Mouse (Mus musculus): Measurements from ENCODE around the gene Fam104a. TPM values are rescaled to one million over a fixed set of nuclear protein-coding genes. Genes with fewer than 3 reads are reported as not detected.

The Fam104a gene
- total RNA-seq, 2 experiments from 2014 or later, result 16.0 to 16.7 TPM

DNA sequence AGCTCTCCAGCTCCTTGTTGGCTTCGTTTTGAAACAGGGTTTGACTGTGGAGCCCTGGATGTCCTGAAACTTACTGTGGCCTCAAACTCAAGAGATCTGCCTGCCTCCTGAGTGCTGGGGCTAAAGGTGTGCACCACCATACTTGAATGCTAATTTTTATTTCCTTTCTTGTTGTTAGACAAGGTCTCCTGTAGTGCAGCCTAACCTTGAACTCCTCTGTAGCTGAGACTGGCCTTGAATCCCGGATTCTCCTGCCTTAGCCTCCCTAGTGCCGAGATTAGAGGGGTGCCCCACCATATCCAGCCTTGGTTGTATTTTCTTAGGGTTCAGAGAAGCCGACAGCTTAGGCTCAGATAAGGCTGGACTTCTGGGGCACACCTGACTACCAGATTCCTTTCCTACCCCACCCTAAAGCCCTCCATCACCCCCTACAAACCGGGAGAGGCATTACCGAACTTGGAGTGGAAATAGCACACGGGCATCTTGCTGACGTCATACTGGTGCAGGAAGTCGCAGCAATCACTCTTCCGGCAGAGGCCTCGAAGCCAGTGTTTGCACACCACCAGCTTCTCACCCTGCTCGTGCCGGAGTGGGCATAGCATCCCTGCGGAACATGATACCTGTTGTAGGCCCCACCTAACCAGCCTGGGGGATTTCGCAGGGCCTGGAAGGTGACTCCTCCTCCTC lies 22.2 kb upstream of the Fam104a start:
- no peak for DNase-seq

DNA sequence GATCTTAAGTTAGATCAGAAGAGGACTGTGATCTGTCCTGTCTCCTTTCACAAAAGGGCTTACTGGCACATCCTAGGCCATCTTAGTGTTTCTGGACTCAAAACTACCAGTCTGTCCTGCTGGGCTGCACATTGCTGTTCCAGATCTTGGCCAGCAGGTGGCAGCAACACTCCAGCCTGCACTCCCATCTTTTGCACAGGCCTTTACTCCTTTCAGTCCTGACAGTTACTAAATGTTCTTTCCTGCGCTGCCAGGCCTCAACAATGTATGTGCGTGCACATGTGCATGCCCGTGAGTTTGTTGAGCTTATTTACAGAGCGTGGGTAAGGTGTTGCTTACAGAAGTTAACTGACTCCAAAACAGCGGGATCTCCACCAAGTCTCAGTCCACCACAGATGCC lies 19.8 kb upstream of the Fam104a start:
- DNase-seq, result peak; percentile 81 to 84

DNA sequence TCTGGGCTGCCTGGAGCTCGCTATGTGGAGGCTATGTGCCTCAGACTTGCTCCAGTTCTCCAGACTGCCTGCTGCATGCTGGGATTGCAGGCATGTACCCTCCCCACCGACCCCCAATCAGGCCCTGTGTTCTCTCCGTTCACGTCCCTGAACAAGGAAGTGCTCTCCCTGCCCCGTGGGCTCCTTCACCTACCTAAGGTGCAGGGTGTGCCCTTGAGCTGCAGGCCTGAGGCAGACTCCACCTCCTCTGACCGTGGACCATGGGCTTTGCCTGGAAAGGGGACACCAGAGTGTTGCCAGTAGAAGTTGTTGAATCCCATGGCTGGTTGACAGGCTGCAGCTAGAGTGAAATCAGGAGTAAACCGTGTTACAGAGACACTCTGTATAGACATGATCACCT lies 15.7 kb upstream of the Fam104a start:
- DNase-seq, result no peak

DNA sequence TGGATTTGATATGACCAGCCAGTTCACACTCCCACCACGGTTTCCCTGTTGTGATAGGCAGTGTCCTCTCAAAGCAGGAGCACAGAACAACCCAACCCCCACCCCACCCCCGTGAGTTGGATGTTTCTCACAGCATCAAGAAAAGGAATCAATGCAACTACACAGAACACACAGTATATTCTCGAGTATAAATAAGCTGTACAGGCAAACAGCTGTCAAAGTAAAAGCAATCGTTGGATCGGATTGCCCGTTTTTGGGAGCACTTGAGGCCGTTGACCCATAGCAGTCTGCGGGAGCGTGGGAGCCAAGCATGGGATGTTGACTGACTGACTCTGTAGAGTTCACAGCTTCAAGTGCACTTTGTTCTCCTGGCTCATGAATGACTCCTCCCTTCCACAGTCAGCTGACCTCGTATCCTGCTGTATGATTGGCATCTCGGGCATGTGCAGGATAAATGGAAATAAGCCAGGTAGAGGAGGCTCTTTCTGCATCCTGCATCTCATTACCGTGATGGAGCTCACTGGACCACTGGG lies 14.1 kb upstream of the Fam104a start:
- DNase-seq, result peak in 1 of 2 experiments; percentile 62

DNA sequence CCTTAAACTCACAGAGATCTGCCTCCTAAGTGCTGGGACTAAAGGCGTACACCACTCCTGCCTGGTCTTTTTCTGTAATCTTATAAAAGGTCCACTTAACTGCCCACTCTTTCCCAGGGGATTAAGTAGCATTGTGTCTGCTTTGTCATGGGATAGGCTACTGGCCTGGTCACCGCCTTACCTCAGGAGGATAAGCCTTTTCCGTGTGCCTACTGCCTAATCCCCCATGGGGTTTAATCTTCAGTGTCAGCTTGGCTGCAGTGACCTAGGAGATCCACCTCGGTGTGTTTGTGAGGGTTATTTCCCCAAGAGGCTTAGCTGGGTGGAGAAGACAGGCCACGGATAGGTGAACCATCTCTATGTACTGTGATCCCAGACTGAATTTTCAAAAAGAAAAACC lies 13.6 kb upstream of the Fam104a start:
- DNase-seq, result no peak

DNA sequence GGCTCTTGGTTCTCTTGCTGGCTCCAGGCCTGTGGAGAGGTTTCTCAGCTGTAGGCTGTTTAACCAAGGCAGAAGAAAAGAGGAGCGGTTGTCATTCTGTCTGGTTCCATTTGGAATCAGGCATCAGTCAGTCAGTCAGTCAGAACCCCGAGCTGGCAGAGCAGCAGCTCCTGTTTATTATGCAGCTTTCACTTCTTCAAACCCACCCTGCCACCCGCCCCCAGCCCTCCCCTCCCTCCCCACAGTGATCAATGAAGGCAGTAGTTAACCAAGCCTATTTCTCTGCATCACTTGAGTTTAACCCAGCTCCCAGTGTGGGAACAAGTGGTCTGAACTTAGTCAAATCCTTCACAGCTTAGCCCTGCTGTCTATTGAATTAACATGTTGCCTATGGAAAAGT lies 7.9 kb upstream of the Fam104a start:
- DNase-seq, result no peak

DNA sequence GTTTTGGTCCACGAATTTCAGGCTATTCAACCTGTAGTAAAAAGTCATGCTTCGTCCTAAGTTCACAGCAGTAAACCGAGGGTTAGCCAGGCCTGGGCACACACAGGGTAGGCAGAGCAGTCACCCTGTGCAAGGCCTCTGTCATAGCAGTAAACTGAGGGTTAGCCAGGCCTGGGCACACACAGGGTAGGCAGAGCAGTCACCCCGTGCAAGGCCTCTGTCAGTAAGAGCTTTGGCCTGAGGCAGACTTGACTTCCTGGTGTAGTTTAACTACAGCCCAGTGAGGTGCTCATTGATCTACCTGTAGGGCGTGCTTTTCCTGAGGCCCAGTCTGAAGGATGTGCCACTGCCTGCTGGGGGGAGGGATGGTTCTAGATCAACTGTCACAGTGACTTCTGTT lies 7.4 kb upstream of the Fam104a start:
- no peak for DNase-seq

DNA sequence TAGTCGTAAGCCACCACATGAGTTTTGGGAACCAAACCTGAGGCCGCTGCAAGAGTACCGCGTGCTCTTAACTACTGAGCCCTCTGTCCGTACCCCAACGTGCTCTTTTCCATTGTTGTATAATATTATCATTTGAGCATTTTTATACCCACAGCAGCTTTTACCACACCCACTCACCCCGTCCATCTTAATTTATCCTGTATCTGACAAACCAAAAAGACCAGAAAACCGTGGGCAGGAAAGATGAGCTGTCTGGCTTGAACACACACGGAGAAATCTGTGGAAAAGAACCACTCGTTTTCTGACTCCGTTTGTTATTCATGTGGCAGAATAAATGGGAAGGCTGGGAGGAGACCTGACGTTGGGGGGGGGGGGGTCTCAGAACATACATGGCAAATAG lies 6.6 kb upstream of the Fam104a start:
- no peak for DNase-seq

DNA sequence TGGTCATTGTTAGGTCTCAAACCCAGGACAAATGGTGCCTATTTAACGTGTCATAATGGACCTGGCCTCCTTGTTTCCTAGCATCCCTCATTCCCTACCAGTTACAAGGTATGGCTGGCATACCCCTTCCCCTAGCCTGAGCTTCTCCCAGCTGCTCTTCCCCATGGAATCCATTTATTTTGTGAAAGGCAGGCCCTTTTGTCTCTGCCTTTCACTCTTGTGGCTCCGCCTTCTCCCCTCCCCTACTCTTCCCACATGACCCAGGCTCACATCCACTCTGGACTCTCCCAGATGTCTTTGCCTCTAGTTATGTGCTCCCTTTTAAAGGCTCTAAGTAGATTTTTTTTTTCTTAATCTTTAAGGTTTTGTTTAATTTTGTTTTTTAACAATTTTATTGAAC lies 3.1 kb upstream of the Fam104a start:
- DNase-seq, result no peak

DNA sequence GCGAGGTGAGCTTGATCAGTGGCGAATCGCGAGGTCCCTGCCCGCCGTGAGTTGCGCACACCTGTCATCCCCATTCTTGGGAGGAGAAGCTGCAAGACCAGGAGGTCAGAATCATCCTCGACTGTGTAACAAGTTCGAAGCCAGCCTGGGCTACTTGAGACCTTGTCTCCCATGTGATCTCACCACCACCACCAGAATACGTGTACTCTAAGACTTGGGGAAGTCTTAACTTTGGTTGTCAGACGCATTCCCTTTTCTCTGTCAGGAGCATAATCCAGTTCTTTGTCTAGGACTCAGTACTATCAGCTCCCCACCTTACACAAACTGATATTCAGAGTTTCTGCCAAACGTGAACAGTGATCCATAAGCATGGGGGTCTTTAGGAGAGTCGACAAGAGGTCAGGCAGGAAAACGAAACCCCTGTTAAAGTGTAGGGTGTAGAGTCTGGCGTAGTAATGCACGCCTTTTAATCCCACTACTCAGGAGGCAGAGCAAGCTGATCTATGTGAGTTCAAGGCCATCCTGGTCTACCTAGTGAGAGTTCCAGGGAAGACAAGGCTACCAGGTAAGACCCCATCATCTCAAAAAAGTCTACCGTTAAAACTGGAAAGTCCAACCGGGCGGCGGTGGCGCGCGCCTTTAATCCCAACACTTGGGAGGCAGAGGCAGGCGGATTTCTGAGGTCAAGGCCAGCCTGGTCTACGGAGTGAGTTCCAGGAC lies 912 bp upstream of the Fam104a start:
- no peak for DNase-seq

DNA sequence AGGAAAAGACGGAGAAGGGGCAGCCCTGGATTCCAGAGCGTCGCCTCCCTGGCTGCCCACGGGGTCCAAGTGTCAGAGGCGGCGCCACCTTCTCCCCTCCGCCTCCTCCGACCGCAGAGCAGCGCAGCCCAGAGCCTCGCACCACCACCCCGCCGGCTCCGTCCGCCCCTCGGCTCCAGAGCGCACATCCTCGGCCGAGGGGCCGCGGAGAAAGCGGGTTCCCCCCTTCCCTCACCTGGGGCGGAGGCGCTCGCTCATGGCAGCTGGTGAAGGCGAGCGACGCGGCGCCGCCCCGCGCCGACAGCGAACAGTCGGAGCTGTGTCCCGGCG lies 363 bp downstream of the Fam104a start:
- DNase-seq, result no peak

DNA sequence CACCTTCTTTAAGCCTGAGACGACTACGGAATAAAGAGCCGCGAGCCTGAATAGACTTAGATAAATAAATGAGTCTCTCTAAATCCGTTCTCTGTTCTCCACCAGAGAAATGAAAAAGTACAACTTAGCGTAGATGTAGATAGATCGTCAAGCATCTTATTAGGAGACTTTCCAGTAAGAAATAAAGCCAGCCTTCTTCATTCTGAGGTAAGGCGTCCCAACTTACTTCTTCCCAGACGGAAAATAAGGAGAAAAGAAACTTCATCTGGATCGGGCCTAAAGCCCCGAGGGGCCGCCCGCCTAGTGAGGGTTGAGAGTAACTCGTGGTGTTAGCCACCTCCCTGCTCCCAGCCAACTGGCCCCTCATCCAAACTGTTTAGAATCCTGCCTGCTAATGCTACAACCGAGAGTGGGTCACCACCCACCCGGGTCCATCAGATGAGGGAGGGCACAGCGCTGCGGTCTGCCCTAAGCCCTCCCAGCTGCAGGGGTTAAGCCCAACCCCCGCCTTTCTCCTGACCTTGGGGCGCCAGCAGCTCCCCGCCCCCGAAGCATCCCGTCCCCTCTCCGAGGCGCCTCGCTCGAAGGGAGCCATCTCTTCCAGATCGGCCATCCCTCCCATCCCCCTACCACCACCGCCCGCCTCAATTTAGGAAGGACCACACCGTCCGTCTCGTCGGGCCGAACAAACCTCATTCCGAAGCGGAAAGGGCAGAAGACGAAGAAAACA lies 893 bp downstream of the Fam104a start:
- DNase-seq, result peak; percentile 42 to 50

DNA sequence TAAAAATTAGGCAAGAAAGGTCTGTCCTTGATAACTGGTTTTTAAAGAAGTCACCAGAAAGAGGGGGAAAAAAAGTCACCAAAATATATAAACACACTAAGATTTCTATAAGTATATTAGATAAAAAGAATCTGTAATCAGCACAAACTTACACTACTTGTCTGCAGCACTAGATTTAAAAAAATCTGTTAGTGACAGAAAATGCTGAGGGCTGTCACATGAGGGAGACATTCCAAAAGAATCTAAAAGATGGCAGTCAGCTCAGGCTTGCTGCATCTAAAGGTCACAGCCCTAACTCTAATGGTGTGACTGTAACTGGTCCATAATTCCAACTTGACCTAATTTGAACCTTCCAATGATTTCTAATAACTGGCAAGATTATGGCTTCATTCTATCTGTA lies 2.0 kb downstream of the Fam104a start:
- DNase-seq, result no peak

DNA sequence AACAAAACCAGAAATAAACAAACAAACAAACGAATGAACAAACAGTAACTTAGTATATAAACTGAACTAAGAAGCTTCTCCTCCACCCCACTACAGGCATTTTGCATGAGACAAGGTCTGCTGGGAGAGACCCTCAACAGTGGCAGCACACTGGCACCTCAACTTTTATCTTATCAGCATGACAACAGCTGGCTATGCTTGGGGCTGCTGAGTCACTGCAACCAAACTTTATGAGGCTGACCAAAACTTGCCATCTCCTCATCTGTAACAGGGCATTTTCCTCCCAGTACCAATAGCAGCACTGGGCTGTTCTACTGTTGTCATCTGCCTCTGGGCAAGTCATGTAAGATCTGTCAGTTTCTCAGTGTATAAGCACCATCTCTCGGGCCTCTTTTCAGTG lies 3.0 kb downstream of the Fam104a start:
- no peak for DNase-seq

DNA sequence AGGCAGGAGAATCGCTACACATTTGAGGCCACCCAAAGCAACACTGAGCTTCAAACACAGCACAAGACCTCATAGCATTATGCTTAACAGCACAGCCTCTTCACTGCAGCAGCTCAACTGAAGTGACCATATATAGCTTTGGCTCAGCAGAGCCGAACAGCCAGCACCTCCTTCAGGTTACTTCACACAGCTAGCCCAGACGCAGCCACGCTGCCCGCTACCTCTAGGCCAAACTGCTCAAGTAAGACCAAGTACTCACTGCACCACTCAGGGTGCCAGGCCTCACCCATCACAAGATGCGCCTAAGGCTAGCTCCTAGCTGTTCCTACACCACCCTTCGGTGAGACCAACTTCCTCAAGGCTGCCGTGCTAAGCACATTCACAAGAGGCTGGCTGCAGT lies 5.6 kb downstream of the Fam104a start:
- no peak for DNase-seq

DNA sequence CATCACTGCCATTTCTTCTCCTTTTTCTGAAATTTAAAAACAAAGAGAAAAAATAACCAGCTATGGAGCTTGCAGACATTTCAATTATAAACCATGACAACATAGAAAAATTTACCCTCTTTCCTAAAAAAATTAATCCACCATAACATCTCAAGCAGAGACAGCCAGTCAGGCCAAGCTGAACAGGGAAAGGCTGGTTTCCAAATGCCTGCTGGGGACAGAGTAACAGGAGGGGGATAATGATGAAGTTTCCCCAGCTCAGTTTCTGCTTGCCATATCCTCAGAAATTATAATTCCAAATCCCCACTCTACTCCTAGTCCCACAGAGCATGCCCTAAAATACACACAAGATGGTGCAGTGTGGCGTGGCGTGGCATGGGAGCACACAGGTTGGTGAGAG lies 6.6 kb downstream of the Fam104a start:
- DNase-seq, result no peak

DNA sequence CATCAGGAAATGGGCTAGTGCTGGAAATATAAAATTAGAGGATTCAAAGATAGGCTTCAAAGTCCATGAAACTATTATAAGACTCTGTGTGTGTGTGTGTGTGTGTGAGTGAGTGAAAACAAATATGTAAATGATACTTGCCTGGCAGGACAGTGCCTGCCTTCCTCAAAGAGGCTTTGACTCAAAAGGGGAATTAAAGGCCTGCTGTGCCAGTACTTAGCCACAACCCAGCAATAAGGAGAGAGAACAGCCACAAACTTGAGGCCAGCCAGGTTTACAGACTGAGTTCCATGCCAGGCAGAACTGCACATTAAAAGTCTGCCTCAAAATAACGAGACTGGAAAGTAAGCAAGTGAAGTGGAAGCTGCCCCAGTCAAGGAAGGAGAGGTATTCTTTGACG lies 7.1 kb downstream of the Fam104a start:
- DNase-seq, result no peak

DNA sequence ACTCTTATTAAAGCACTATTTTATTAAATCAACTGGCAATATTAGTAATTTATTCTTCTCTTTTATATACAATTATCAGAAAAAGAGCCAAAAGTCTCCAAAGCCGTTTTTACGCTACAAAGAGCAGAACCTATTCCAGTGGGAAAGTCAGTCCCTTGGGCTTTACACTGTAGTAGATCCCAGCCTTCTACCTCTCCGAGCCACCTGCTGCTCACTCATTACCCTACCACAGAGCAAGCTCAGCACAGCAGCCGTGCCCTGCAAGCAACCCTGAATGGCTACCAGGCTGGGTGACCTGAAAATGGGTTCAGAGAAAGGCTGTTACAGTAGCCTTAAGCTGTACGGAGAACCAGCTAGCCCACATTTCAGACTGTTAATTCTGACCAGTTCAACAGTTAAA lies 9.4 kb downstream of the Fam104a start:
- DNase-seq, result no peak

DNA sequence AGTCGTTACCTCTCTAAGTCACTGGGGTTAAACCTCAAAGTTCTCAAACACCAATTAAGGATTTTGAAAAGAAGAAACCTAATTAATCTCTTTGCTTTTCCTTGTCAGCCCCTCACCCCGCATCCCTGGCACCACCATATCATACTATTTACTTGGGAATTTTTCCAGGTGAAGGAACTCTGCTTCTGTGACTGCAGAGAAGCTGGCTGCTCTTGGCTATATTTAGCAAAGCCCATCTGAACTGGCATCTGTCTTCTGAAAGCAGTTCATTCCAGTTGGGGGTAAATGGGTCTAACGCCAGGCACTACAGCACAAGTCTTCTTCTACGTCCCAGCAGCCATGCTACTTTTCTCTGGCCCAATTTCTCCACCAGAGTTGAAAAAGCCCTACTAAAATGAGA lies 10.3 kb downstream of the Fam104a start:
- DNase-seq, result peak in 1 of 2 experiments; percentile 25

DNA sequence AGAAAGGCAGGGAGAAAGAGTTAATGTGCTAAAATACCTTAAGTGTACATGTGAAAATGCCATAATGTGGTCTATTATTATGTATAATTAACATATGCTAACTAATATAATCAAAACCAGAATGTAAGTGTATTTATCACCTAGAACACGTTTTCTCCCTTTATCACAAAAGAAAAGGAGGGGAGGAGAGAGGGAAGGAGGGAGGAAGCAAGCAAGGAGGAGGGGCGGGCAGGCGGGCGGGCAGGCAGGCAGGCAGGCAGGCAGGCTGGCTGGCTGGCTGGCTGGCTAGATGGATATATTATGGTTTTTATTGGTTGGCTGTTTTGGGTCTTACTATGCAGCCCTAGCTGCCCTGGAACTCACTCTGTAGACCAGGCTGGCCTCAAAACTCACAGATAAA lies 14.2 kb downstream of the Fam104a start:
- DNase-seq, result no peak

DNA sequence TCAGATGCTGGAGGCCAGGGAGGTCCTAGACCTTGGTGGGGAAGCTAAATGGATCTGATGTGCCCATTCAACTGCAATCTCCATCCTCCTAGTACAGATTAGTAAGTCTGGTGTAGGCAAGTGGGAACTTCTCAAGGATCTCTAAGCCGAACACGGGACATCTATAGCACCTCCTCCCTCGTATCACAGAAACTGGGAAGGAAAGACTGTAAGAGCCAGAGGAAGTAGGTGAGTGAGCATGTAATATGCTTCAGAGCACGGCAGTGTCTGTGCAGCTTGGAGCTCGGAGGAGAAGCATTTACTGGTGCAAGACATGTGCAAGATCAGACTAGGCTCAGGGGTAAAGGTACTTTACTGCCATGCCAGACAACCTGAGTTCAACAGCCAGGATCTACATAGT lies 15.1 kb downstream of the Fam104a start:
- DNase-seq, result no peak

DNA sequence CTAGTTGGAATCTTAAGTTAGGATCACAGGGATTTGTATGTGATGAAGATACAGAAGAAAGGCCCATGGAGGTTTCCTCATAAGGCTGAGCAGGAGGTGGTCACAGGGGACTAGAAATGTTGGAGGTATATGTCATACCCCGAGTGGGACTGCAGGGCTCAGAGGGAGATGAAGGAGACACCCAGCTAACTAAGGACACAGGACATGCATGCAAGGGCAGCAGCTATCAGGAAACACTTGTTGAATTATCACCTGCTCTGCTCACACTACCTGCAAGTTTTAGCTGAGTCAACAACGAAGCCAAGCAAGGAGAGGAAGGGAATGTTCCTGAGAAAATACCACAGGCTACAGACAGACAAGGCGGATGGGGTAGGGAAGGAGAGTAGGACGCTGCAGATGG lies 16.3 kb downstream of the Fam104a start:
- DNase-seq, result no peak

DNA sequence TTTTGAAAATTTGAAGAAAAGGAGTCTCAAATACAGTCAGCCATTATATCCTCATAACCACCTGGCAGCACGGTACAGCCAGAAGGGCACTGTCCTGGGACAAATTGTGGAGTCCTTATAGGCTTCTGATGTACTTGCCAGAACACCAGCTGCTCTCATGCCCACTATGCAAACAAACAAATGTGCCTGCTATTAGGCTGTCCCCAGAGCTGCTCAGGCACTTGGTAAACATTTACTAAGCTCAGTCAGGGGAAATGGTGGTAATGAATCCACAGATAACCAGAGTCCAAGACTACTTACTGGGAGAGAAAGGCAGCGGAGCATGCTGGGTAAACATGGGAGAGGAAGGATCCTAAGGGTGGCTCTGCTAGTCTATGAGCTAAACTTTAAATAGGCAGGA lies 16.8 kb downstream of the Fam104a start:
- no peak for DNase-seq
